20 mouse cellular contexts compared by ENCODE assay signal in the genomic region with DNA sequence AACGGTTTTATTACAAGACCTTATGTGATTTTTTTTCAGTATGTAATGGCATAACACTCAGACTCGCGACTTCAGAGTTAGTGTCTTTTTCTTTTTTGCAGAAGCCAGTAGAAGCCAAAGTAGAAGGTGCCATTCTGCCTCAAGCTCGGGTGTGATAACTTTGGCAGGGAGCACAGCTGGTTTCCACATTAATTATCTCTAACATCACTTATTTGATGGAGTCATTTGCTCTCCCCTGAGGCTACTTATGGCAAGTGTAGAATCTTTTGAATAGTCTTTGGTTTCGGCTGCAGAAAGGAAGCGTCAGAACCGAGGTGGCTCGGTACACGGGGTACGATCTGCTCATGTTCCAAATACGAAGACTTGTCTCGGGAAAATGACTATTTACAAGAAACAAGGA.
"Had no signal": no experiment of that assay in that cellular context is flagged by ENCODE, and none has a peak within 500 bp of the region (broad histone marks: within the 10 kb centered on the region; RNA-seq: fewer than 3 reads in every experiment).

No protein-coding gene starts in this region.

- H3K4me3 ChIP-seq: midbrain, embryonic 10.5 days; midbrain, embryonic 12.5 days; myocyte; stomach, embryonic 15.5 days had no signal

- H3K4me2 ChIP-seq: lung, embryonic 14.5 days; midbrain, embryonic 12.5 days; stomach, embryonic 15.5 days had no signal

- DNase-seq: lung, adult 18-20 months; lung, embryonic 14.5 days; lung, postnatal 10 days; lung, postnatal 4 days; midbrain, embryonic 14.5 days; retina, postnatal 1 day; right cerebral cortex, adult 18-20 months; right cerebral cortex, postnatal 25 days; right cerebral cortex, postnatal 4 days; spleen, adult 18-20 months; thymus, adult 2 months; thymus, postnatal 25 days; thymus, postnatal 4 days had no signal

- H3K36me3 ChIP-seq: midbrain, embryonic 10.5 days; midbrain, embryonic 12.5 days; stomach, embryonic 15.5 days had no signal

- H3K9me3 ChIP-seq: midbrain, embryonic 10.5 days; midbrain, embryonic 12.5 days; stomach, embryonic 15.5 days had no signal

- H3K4me1 ChIP-seq: midbrain, embryonic 12.5 days; stomach, embryonic 15.5 days had no signal

- ATAC-seq: midbrain, embryonic 16.5 days had no signal

- H3K27ac ChIP-seq: liver, embryonic 14.5 days; midbrain, embryonic 10.5 days; midbrain, embryonic 12.5 days; stomach, embryonic 15.5 days; stomach, postnatal 0 days had no signal

- H3K9ac ChIP-seq: liver, embryonic 14.5 days; lung, embryonic 14.5 days; midbrain, embryonic 12.5 days; stomach, embryonic 15.5 days had no signal

- H3K27me3 ChIP-seq: midbrain, embryonic 12.5 days; stomach, embryonic 15.5 days had no signal
